Mouse (Mus musculus) megakaryocyte, embryonic 14.5 days (primary cell): ENCODE measurements around the gene Nln.

ENCODE experiments used
- FLI1 ChIP-seq: IDR thresholded peaks from 2 replicates; pipeline ENCODE4 v1.6.1; 2012; ENCODE audit warnings: low read length, inconsistent platforms, mixed read lengths
- GATA1 ChIP-seq: IDR thresholded peaks from 3 replicates; pipeline ENCODE4 v1.6.1; 2012; ENCODE audit warnings: mixed read lengths, low read length, inconsistent platforms, borderline replicate concordance

GRCm38 (mm10) chr13:103973977-103974376 is 135.4 kb downstream of the Nln start:
- TF ChIP-seq GATA1 (no peak), FLI1 (no peak)
